Mouse (Mus musculus): ENCODE data around the gene Ppp2r2d. TPM values are rescaled to one million over a fixed set of nuclear protein-coding genes. Genes with fewer than 3 reads are reported as not detected.

Gene Ppp2r2d
- total RNA-seq (2014; rRNA removed) (67.0 and 70.8 TPM in 2 replicates), polyA plus RNA-seq (2015; fragmentation: Nextera tagmentation; extraction: Ambion mirVana) (97.3 and 99.5 TPM in 2 replicates)

DNA sequence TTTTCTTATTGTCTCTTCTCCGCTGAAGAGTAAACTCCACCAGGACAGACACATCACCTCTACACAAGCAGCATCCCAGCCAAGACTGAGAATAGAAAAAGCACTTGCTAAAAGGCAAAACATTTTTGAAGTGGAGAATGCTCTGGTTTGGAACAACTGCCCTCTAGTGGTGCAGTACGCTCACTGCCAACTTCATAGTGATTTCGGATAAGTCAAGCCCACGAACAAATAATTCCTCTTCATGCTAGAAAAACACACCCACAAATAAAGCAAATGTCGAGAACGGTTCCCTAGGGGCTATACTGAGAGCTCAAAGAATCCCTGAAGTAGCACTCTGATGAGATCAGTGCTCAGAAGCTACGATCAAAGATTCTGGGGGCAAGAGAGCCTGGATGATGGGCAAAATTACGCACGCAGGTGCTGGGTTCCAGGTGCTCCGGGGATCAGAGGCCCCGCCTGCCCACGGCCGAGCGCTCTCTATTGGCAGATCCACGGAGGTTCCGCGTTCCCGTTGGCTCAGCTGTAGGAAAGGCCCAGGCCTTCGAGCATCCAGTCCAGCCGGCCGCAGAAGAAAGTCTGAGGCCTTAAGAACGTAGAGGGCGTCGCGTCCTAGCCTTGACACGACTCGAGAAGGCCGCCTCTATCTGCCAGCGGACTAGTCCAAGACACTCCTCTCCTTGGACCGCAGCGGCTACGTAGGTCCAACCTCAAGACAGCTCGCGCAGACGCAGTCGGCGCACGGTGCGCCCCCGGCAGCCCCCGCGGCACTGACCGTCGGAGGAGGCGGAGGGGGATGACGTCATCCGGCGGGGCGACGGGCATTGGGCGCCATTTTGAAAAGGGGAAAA is at the start of gene Ppp2r2d, which contains the start of gene Mapk1ip1:
Ppp2r2d (plus strand) TSS at position 536 of the 848 bp plus-strand sequence.
Mapk1ip1 (minus strand) TSS at position 730 of the 848 bp plus-strand sequence.
- peak within 1 kb of the TSS; percentile 97 for H3K4me3 ChIP-seq (ENCODE audit: low read length)
- H3K27me3 ChIP-seq (ENCODE audit: insufficient read depth, low read length), result no peaks in the 10 kb centered on the region
- WGBS, result under 1% methylated on average over 43 of the region's 51 CpGs
- DNase-seq (ENCODE audit: low spot score) (peak; percentile 99), ATAC-seq (peak; percentile 96)
- no peaks in the 10 kb centered on the region for H3K36me3 ChIP-seq (ENCODE audit: insufficient read depth, low read length)
- peak within 1 kb of the TSS; percentile 96 for H3K9ac ChIP-seq (replicated peaks; ENCODE audit: low read length)
- H3K4me1 ChIP-seq (ENCODE audit: insufficient read depth, low read length), result peaks cover 32% of the 10 kb centered on the region
- H3K27ac ChIP-seq, result peak within 1 kb of the TSS; percentile 98
- H3K9me3 ChIP-seq (ENCODE audit: low read length), result no peaks in the 10 kb centered on the region
- H3K4me2 ChIP-seq (ENCODE audit: low read depth, low read length), result peak within 1 kb of the TSS; percentile 97
- TF ChIP-seq CTCF (IDR thresholded peaks at IDR 0.05; ENCODE audit: low read depth), result peak; percentile 89

DNA sequence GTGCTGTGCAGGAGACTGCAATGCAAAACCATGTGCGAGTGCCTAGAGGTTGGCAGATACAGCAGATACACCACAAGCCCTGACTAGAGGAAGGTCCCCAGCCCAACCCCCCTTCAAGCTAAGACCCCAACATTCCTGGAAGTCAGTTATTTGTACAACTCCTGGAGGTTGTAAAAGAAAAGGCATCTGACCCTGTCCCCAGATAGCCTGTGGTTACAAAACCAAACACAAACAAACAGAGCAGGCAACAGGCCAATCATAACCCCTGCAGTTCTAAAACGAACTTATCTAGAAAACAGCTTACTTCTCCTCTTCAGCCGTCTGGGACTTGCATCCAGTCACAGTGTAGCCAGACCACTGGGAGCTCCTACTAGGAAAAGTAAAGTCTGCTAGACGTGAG is 42.5 kb upstream of the Ppp2r2d start:
- no peaks in the 10 kb centered on the region for H3K4me1 ChIP-seq (ENCODE audit: insufficient read depth, low read length)
- no peak for TF ChIP-seq CTCF (IDR thresholded peaks at IDR 0.05; ENCODE audit: low read depth)
- no peak overlapping the region for H3K4me3 ChIP-seq (ENCODE audit: low read length)
- no peaks in the 10 kb centered on the region for H3K27me3 ChIP-seq (ENCODE audit: insufficient read depth, low read length)
- ATAC-seq (no peak), DNase-seq (ENCODE audit: low spot score) (no peak)
- no peaks in the 10 kb centered on the region for H3K36me3 ChIP-seq (ENCODE audit: insufficient read depth, low read length)
- no peak overlapping the region for H3K27ac ChIP-seq
- no peak overlapping the region for H3K9ac ChIP-seq (replicated peaks; ENCODE audit: low read length)
- no peak overlapping the region for H3K4me2 ChIP-seq (ENCODE audit: low read depth, low read length)
- H3K9me3 ChIP-seq (ENCODE audit: low read length), result peaks cover 2% of the 10 kb centered on the region; the same call in 1 of the 2 replicates
- 47% methylated on average over 4 of the region's 4 CpGs for WGBS

DNA sequence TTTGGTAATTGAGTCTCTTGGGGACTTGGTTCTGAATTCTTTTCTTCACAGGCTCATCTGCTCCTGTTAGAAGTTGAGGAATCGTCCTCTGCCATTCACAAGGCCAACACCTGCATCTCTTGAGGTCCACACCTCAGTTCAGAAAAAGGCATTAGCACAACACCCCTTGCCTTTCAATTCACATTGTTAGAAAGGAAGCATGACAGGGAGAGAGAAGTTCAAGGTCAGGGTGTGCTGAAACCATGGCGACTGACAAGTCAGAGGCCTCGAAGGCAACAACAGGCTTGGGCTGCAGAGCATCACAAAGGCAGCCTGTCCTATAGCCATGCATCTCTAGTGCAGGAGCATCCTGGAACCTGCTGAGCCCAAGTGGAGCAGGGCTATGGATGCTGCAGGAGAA is 38.7 kb upstream of the Ppp2r2d start:
- Histone ChIP-seq H3K9me3 (ENCODE audit: low read length) (peaks cover 2% of the 10 kb centered on the region; the same call in 1 of the 2 replicates), H3K9ac (replicated peaks; ENCODE audit: low read length) (no peak overlapping the region), H3K36me3 (ENCODE audit: insufficient read depth, low read length) (no peaks in the 10 kb centered on the region), H3K27me3 (ENCODE audit: insufficient read depth, low read length) (no peaks in the 10 kb centered on the region), H3K4me3 (ENCODE audit: low read length) (no peak overlapping the region), H3K4me2 (ENCODE audit: low read depth, low read length) (no peak overlapping the region), H3K27ac (no peak overlapping the region), H3K4me1 (ENCODE audit: insufficient read depth, low read length) (no peaks in the 10 kb centered on the region)
- TF ChIP-seq CTCF (IDR thresholded peaks at IDR 0.05; ENCODE audit: low read depth), result no peak
- WGBS, result 86% methylated on average over 3 of the region's 3 CpGs
- DNase-seq (ENCODE audit: low spot score) (no peak), ATAC-seq (no peak)

DNA sequence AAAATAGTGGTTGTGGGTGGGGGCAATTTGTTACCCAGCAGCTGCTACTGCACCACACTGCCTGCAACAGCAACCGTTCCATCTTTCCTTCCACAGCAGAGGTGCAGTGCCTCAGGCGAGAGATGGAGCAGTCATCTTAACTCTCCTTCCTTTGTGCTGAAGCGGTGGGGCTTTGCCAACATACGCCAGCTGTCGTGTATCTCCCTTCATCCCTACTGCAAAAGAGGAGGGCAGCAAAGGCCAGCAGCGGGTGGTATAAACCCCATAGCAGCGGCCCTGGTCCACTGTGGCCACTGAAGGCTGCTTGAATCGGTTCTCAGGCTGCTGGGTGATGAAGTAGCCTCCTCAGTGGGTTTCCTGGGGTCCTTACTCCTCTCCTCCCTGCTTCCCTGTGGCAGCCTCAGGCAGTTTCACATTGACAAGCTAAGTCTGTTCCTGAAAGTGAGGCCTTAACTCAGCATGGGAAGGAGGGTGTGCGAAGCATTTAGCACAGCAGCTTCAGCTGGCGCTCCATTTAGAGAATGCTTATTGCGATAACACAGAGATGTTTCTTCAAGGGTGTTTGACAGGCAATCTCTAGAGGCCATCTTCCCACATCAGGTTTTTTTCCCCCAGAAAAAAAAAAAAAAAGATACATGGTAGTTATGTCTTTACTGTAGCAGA is 32.5 kb upstream of the Ppp2r2d start:
- ATAC-seq (peak; percentile 32; the same call in 1 of the 2 replicates), DNase-seq (ENCODE audit: low spot score) (peak; percentile 39)
- H3K36me3 ChIP-seq (ENCODE audit: insufficient read depth, low read length), result no peaks in the 10 kb centered on the region
- peak overlapping the region; percentile 5; the same call in 1 of the 2 replicates for H3K27ac ChIP-seq
- no peak overlapping the region for H3K4me2 ChIP-seq (ENCODE audit: low read depth, low read length)
- peaks cover 8% of the 10 kb centered on the region; the same call in 1 of the 2 replicates for H3K4me1 ChIP-seq (ENCODE audit: insufficient read depth, low read length)
- no peak for TF ChIP-seq CTCF (IDR thresholded peaks at IDR 0.05; ENCODE audit: low read depth)
- H3K27me3 ChIP-seq (ENCODE audit: insufficient read depth, low read length), result no peaks in the 10 kb centered on the region
- WGBS, result 47% methylated on average over 11 of the region's 11 CpGs
- H3K9me3 ChIP-seq (ENCODE audit: low read length), result no peaks in the 10 kb centered on the region
- H3K9ac ChIP-seq (replicated peaks; ENCODE audit: low read length), result no peak overlapping the region
- H3K4me3 ChIP-seq (ENCODE audit: low read length), result no peak overlapping the region

DNA sequence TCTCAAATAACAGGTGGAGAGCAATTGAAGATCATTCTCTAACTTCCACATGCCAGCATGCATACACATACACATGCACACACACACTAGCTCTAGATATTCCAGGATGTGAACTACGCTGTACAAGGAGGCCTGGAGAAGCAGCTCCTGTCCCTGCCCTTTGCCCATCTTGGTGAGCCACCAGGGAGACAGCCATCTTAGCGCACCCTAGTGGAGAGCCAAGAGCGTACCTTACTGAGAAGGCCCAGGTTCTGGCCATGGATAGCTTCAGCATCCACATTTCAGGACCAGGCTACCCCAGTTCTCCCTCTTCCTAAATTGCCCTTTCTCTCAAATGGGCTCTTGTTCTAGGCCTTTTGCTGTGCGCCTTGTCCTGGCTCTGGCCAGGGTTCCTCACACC is 27.6 kb upstream of the Ppp2r2d start:
- peak; percentile 42 for TF ChIP-seq CTCF (IDR thresholded peaks at IDR 0.05; ENCODE audit: low read depth)
- 58% methylated on average over 4 of the region's 4 CpGs for WGBS
- peak; percentile 13 for DNase-seq (ENCODE audit: low spot score)

DNA sequence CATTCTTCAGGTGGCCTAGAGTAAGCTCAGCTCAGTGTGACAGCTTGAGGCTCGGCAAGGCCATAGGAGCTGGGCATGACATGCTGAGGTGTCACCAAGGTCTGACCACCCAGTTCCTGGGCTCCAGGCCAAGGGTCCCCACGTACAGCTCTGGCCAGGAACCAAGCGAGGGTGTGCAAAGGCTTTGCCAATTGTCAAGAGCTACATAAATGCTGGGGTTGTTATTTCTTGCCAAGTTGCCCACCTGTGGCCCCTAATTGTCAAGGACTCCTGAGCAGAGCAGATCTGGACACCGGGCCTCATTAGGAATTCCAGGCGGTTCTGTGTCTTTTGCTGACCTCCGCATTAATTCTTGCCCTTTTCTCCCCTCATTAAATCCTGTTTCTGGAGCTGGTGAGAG is 21.5 kb upstream of the Ppp2r2d start:
- ATAC-seq (no peak), DNase-seq (ENCODE audit: low spot score) (no peak)
- Histone ChIP-seq H3K4me2 (ENCODE audit: low read depth, low read length) (no peak overlapping the region), H3K27ac (no peak overlapping the region), H3K9me3 (ENCODE audit: low read length) (no peaks in the 10 kb centered on the region), H3K4me3 (ENCODE audit: low read length) (no peak overlapping the region), H3K36me3 (ENCODE audit: insufficient read depth, low read length) (no peaks in the 10 kb centered on the region), H3K27me3 (ENCODE audit: insufficient read depth, low read length) (no peaks in the 10 kb centered on the region), H3K4me1 (ENCODE audit: insufficient read depth, low read length) (no peaks in the 10 kb centered on the region), H3K9ac (replicated peaks; ENCODE audit: low read length) (no peak overlapping the region)
- 56% methylated on average over 6 of the region's 6 CpGs for WGBS
- no peak for TF ChIP-seq CTCF (IDR thresholded peaks at IDR 0.05; ENCODE audit: low read depth)

More for the DNA sequence above, 27.6 kb upstream of the Ppp2r2d start:
- Histone ChIP-seq H3K9me3 (ENCODE audit: low read length) (no peaks in the 10 kb centered on the region), H3K27me3 (ENCODE audit: insufficient read depth, low read length) (no peaks in the 10 kb centered on the region), H3K36me3 (ENCODE audit: insufficient read depth, low read length) (no peaks in the 10 kb centered on the region), H3K4me3 (ENCODE audit: low read length) (no peak overlapping the region), H3K4me2 (ENCODE audit: low read depth, low read length) (no peak overlapping the region), H3K4me1 (ENCODE audit: insufficient read depth, low read length) (0 out of 2 replicates have a peak, but pooled peaks cover 2% of the 10 kb centered on the region), H3K27ac (no peak overlapping the region), H3K9ac (replicated peaks; ENCODE audit: low read length) (no peak overlapping the region)
- no peak for ATAC-seq
